Mouse (Mus musculus) stomach, embryonic 14.5 days (tissue): ENCODE data around the gene Fkbp9. TPM values are rescaled to one million over a fixed set of nuclear protein-coding genes. Genes with fewer than 3 reads are reported as not detected.
"Not testable (repeated sequence)": the region's sequence is repeated elsewhere in the genome, so short reads cannot be mapped to it uniquely, and the experiment has no call there.

ENCODE experiments used
- ATAC-seq: fragments of 200-750 bp; cut with Nextera tagmentation; 2 replicates; pipeline ENCODE4 v1.8.0; 2017; ENCODE audit warnings: low read depth, moderate TSS enrichment; ENCODE audit not compliant: insufficient number of reproducible peaks, insufficient read depth, low FRiP score
- H3K27ac ChIP-seq: fragments of 300-500 bp; sonication (generic); 2 replicates; pipeline ENCODE4 v1.5.1; 2014; ENCODE audit warnings: mild to moderate bottlenecking, low read length, moderate library complexity, mixed read lengths
- H3K27me3 ChIP-seq: fragments of 300-500 bp; sonication (generic); 2 replicates; pipeline ENCODE4 v1.6.1; 2014; ENCODE audit warnings: low read length, control low read depth, mixed read lengths; ENCODE audit not compliant: control insufficient read depth, insufficient read depth
- H3K36me3 ChIP-seq: fragments of 300-500 bp; sonication (generic); 2 replicates; pipeline ENCODE4 v1.6.1; 2014; ENCODE audit warnings: mild to moderate bottlenecking, control low read depth, low read length, moderate library complexity, mixed read lengths; ENCODE audit not compliant: control insufficient read depth, insufficient read depth
- H3K4me1 ChIP-seq: fragments of 300-500 bp; sonication (generic); 2 replicates; pipeline ENCODE4 v1.6.1; 2014; ENCODE audit warnings: low read length, control low read depth, mixed read lengths; ENCODE audit not compliant: control insufficient read depth, insufficient read depth
- H3K4me2 ChIP-seq: fragments of 300-500 bp; sonication (generic); replicated peaks from 2 replicates; pipeline ENCODE4 v1.6.1; 2014; ENCODE audit warnings: low read depth, low read length, control low read depth
- H3K4me3 ChIP-seq: fragments of 300-500 bp; sonication (generic); 2 replicates; pipeline ENCODE4 v1.5.1; 2014; ENCODE audit warnings: low read depth, low read length, control low read depth
- H3K9ac ChIP-seq: fragments of 300-500 bp; sonication (generic); replicated peaks from 2 replicates; pipeline ENCODE4 v1.6.1; 2014; ENCODE audit warnings: low read depth, mild to moderate bottlenecking, control low read depth, low read length, moderate library complexity, mixed read lengths
- H3K9me3 ChIP-seq: fragments of 300-500 bp; sonication (generic); 2 replicates; pipeline ENCODE4 v1.6.1; 2016; ENCODE audit warnings: low read depth, low read length, control low read depth; ENCODE audit not compliant: control insufficient read depth
- WGBS: fragments of 180-500 bp; shearing (Covaris S2); extraction: QIAGEN DNeasy Blood & Tissue Kit; methylation state at CpG from one replicate; pipeline ENCODE4 v1.1.7; 2014; 5-methylcytosine and 5-hydroxymethylcytosine counted together
- polyA plus RNA-seq: library from polyadenylated mRNA; unstranded; fragments of >200 nt; fragmentation: Nextera tagmentation; extraction: Ambion mirVana; gene quantifications from 2 replicates; pipeline ENCODE4 v1.2.1, GENCODE M21; 2014

Gene Fkbp9
- polyA plus RNA-seq, 1 experiment from 2014 or later = 149 TPM

DNA sequence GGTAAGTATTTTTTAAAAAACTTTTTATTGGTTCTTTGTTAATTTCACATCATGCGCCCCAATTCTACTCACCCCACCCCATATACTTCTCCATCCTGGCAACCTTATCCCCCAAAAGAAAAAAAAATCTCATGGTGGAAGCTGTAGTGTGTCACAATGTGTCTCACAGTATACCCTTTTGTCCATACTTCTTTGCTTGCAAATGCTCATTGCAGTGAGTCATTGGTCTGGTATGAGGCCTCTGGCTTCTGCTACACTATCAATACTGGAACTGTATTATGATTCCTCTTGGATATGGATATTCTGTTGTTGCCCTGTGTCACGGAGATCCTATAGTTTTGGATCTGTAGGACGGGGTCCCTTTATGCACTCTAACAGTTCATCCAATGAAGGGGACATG is 17.1 kb downstream of the Fkbp9 start:
- no peak for ATAC-seq
- 82% methylated on average over 3 of the region's 3 CpGs for WGBS
- H3K9ac ChIP-seq = no peak overlapping the region
- no peak overlapping the region for H3K27ac ChIP-seq
- no peaks in the 10 kb centered on the region for H3K9me3 ChIP-seq
- H3K36me3 ChIP-seq = peaks cover 14% of the 10 kb centered on the region
- H3K4me2 ChIP-seq = no peak overlapping the region
- no peaks in the 10 kb centered on the region for H3K4me1 ChIP-seq
- H3K4me3 ChIP-seq = no peak overlapping the region
- H3K27me3 ChIP-seq = no peaks in the 10 kb centered on the region

DNA sequence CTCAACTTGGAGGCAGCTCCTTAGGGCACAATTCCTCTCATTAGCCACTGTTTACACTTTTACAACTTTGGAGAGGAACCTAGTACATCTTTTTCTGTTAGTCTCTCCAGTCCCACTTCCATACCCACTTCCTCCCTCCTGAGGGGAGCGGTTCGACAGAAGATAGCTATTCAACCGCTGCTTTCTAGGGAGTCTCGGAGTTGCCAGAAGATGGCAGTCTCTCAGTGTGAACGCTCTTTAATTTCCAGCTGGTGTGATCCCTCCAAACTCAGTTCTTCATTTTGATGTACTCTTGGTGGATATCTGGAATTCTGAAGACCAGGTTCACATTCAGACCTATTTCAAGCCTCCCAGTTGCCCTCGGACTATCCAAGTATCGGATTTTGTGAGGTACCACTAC is 18.5 kb downstream of the Fkbp9 start:
- ATAC-seq = no peak
- 67% methylated on average over 7 of the region's 7 CpGs for whole genome bisulfite sequencing

DNA sequence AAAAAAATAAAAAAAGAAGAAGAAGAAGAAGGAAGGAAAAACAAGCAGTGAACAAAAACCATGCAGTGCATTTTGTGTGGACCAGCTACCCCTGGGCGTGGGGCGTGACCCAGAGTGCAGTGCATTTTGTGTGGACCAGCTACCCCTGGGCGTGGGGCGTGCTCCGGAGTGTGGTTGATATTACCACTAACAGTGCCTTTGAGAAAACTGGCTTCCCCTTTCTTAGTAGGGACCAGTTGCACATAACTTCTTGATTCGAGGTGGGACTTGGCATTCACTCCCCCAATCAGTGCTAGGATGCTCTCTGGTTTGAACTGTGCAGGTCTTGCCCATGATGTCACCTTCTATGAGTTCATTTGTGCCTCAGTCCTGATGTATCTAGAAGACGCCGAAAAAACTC is 22.9 kb downstream of the Fkbp9 start:
- Histone ChIP-seq H3K36me3 (peaks cover 26% of the 10 kb centered on the region), H3K4me2 (no peak overlapping the region), H3K4me3 (no peak overlapping the region), H3K9ac (no peak overlapping the region), H3K9me3 (no peaks in the 10 kb centered on the region), H3K4me1 (no peaks in the 10 kb centered on the region), H3K27ac (no peak overlapping the region), H3K27me3 (no peaks in the 10 kb centered on the region)
- ATAC-seq = no peak
- 90% methylated on average over 8 of the region's 8 CpGs for WGBS

More for the DNA sequence above, 18.5 kb downstream of the Fkbp9 start:
- H3K27ac ChIP-seq = no peak overlapping the region
- H3K4me2 ChIP-seq = no peak overlapping the region
- H3K4me3 ChIP-seq = no peak overlapping the region
- no peaks in the 10 kb centered on the region for H3K4me1 ChIP-seq
- H3K9ac ChIP-seq = no peak overlapping the region
- no peaks in the 10 kb centered on the region for H3K9me3 ChIP-seq
- H3K27me3 ChIP-seq = no peaks in the 10 kb centered on the region
- H3K36me3 ChIP-seq = peaks cover 14% of the 10 kb centered on the region

DNA sequence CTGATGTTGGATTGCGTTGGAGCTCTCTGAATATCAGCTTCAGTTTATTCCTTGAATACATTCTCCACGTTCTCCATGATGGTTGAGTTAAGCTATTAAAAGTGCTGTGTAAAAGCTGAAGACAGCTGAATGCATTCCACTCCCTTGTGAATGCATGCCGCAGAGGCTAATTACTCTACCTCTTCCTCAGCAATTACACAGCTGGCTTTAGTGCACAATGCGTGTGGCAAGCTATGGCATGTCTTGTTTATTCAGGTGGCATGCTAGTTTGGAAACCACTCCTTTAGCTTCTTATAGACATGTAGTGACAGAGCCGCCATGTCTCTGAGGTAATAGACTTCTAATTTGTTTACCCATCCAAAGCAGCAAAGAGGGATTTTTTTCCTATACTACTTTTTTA is 24.9 kb downstream of the Fkbp9 start:
- Histone ChIP-seq H3K27ac (no peak overlapping the region), H3K4me2 (no peak overlapping the region), H3K4me3 (no peak overlapping the region), H3K9ac (no peak overlapping the region), H3K4me1 (no peaks in the 10 kb centered on the region), H3K36me3 (peaks cover 29% of the 10 kb centered on the region), H3K9me3 (no peaks in the 10 kb centered on the region), H3K27me3 (no peaks in the 10 kb centered on the region)
- ATAC-seq = no peak
- 80% methylated on average over 5 of the region's 5 CpGs for WGBS

DNA sequence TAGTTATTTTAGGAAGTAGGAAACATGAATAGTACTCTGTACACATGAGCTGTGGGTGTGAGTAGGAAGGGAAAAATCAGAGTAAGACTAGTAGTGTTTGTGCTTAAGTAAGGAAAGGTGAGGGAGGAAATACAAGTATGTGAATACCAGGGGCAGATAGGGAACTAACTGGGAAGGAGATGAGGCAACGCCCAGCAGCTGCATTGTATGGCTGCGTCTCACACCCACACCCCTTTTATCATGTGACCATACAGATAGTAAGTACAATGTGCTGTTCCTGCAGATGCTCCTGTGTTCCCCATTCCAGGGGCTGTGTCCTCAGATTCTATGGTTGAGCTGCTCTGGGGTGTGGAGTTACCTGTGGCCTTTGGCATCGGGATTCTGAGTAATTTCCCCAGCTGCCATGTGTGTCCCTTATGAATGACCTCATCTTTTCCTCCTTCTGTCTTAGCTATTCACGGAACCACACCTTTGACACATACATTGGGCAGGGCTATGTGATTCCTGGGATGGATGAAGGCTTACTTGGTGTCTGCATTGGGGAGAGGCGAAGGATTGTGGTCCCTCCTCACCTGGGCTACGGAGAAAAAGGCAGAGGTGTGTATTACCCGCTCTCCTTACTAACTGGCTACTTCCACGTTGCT is 28.5 kb downstream of the Fkbp9 start:
- no peaks in the 10 kb centered on the region for H3K9me3 ChIP-seq
- ATAC-seq = no peak
- H3K36me3 ChIP-seq = peaks cover 35% of the 10 kb centered on the region
- H3K4me2 ChIP-seq = no peak overlapping the region
- H3K4me3 ChIP-seq = no peak overlapping the region
- no peak overlapping the region for H3K27ac ChIP-seq
- H3K27me3 ChIP-seq = no peaks in the 10 kb centered on the region
- H3K4me1 ChIP-seq = no peaks in the 10 kb centered on the region
- WGBS = 88% methylated on average over 8 of the region's 8 CpGs
- H3K9ac ChIP-seq = no peak overlapping the region

DNA sequence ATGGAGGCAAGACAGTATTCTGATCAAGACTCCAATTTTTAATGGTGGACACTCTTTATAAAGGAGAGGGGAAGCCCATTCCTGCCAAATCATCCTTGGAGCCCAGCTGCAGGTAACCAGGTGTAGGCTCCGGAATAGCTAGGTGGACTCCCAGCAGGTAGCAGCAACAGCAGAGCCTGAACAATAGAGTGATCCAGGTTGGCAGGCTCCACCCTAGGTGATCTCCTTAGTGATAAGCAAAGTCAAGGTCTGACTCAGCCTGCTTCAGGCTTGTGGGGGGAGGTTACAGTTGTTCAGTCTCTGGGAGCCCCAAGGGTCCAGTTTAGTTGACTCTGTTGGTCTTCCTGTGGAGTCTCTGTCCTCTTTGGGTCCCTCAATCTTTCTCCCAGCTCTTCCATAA is 35.0 kb downstream of the Fkbp9 start:
- H3K9ac ChIP-seq, H3K4me2 ChIP-seq, ATAC-seq, H3K4me3 ChIP-seq, H3K27me3 ChIP-seq, H3K9me3 ChIP-seq, H3K27ac ChIP-seq, H3K4me1 ChIP-seq: not testable (repeated sequence)
- peaks cover 17% of the 10 kb centered on the region; the same call in 1 of the 2 replicates for H3K36me3 ChIP-seq
- WGBS = 85% methylated on average over 1 of the region's 1 CpGs

DNA sequence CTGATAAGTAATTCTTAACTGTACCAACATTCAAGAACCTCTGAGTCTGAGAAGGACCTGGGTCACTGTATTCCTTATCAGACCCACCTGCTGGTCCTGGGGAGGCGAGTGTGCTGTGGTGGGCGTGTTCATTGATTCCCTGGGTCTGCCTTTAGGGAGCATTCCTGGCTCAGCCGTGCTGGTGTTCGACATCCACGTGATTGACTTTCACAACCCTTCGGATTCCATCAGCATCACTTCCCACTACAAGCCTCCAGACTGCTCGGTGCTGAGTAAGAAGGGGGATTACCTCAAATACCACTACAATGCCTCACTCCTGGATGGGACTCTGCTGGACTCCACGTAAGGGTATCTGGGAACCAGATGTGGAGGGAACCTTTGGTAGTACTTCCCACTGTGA is 36.7 kb downstream of the Fkbp9 start:
- Histone ChIP-seq H3K9me3 (no peaks in the 10 kb centered on the region), H3K4me3 (no peak overlapping the region), H3K9ac (no peak overlapping the region), H3K4me1 (no peaks in the 10 kb centered on the region), H3K36me3 (peaks cover 12% of the 10 kb centered on the region; the same call in 1 of the 2 replicates), H3K27me3 (no peaks in the 10 kb centered on the region), H3K4me2 (no peak overlapping the region), H3K27ac (no peak overlapping the region)
- ATAC-seq = peak; percentile 31; the same call in 1 of the 2 replicates
- 66% methylated on average over 8 of the region's 8 CpGs for WGBS

DNA sequence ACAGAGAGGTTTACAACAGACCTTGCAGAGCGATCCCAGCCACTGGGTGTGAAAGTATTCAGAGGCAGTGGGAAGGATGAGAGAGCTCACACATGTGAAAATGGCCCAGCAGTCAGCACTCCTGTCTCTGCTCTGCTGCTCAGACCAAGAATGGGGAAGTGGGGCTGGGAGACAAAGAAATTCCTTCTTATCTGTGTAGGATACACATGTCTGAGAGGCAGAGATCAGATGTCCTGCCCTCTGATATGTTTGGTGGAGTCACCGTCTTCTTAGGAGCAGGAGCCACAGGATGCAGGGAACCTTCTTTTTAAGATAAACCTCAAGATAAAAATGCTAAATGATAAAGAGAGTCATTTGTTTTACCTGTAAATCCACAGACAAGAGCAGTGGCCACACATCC is 38.2 kb downstream of the Fkbp9 start:
- Histone ChIP-seq H3K4me3 (no peak overlapping the region), H3K36me3 (peaks cover 11% of the 10 kb centered on the region; the same call in 1 of the 2 replicates), H3K9ac (no peak overlapping the region), H3K4me2 (no peak overlapping the region), H3K27me3 (no peaks in the 10 kb centered on the region), H3K27ac (no peak overlapping the region), H3K4me1 (no peaks in the 10 kb centered on the region), H3K9me3 (no peaks in the 10 kb centered on the region)
- 70% methylated on average over 2 of the region's 2 CpGs for WGBS
- ATAC-seq = no peak

DNA sequence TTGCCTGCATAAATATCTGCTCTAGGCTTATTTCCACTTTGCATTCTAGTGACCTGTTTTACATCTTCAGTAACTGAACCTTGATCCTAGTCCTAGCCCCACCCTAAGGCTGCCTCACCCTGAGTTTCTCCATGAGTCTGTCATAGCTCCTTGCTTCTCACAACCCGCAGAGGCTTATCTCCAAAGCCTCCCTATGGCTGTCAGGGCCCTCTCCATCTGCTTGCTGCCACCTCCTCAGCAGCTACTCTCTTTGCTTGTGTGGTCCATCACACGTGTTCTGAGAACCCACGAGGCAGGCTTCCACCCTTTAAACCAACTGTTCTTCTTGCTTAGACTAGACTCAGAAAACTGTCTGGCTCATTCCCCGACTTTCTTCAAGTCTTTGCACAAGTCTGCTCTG is 45.0 kb downstream of the Fkbp9 start:
- no peaks in the 10 kb centered on the region for H3K9me3 ChIP-seq
- H3K4me1 ChIP-seq = no peaks in the 10 kb centered on the region
- no peaks in the 10 kb centered on the region for H3K27me3 ChIP-seq
- H3K9ac ChIP-seq = no peak overlapping the region
- no peak overlapping the region for H3K4me2 ChIP-seq
- H3K4me3 ChIP-seq = no peak overlapping the region
- peaks cover 35% of the 10 kb centered on the region for H3K36me3 ChIP-seq
- no peak overlapping the region for H3K27ac ChIP-seq
- WGBS = 87% methylated on average over 4 of the region's 4 CpGs
- no peak for ATAC-seq
